Mouse (Mus musculus) gastrocnemius, postnatal 4 days (tissue): ENCODE data around the gene Gna13. TPM values are rescaled to one million over a fixed set of nuclear protein-coding genes. Genes with fewer than 3 reads are reported as not detected.

Experiments used
- DNase-seq, 2 experiments: peaks; one replicate each; pipeline ENCODE4 v3.0.0; 2021 to 2022; ENCODE audit warnings: low spot score in 2 of 2, mixed read lengths in 2 of 2
- total RNA-seq, 2 experiments: library from RNA; stranded (reverse); gene quantifications; 2 replicates each; pipeline ENCODE4 v1.2.3; 2021

Gna13 gene
- total RNA-seq, 2 experiments from 2014 or later = 47.3 to 54.5 TPM

DNA sequence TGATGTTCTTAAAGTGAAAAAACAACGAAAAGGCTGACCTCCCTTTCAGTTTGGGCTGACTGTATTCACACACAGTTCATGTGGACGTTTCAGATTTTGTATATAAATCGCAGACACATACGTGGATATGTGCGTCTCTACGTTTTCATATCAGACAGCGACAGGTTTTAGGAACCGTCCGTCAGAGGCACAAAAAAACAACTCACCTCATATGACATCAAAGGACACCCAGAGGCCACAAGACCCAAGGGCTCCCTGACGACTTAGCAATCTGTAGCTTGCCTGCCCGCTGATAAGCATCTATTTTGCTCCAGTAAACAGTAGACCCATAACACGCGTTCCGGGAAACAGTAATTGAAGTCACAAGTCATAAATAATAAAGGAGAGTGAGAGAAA lies 57.9 kb downstream of the Gna13 start:
- no peak for DNase-seq

DNA sequence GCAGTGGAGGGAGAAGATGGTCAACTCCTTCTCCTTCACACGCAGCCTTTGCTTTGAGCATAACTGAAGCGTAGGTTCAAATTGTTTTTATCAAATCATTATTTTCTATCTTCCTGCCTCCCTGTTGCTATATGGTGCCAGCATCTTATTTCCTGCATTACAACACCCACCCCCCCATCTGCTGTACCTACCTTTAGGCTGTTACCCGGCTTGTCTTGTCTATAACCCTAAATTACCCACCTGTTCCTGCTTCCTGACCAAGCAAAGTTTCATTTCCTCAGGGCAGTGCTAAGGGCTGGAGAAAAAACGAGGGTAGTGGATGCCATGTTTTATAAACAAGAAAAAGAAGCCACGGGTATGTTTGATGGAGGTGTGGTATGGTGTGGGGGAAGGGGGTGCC lies 58.6 kb downstream of the Gna13 start:
- no peak for DNase-seq

DNA sequence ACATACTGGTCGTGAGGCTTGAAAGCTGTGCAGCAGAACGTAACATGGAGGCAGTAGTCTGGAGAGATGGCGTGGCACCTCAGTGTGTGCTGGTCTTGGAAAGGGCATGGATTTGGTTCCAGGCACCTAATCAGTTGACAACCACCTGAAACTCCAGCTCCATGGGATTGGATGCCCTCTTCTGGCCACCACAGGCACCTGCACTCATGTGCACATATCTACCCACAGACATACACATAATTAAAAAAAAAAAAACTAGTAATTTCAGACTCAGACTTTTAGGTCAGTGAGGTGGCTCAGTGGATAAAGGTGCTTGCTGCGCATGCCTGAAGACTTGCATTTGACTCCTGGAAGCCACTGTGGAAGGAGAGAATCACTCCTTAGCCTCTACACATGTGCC lies 59.6 kb downstream of the Gna13 start:
- no peak for DNase-seq

DNA sequence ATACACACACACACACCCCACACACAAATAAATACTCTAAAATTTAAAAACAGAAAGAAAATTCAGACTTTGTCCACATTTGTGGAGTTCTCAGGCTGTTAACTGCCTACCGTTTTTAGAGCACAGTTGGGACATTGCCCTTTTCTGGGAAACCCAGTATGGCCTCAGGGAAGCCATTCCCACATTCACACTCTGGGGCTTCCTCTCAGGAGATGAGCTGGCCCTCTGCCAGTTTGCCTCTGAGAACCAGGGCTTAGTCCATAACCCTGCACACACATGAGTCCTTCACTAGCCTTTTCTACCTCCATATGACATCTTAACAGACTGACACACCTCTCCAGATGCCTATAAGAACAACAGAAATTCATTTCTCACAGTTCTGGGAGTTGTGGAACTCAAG lies 60.7 kb downstream of the Gna13 start:
- no peak for DNase-seq

DNA sequence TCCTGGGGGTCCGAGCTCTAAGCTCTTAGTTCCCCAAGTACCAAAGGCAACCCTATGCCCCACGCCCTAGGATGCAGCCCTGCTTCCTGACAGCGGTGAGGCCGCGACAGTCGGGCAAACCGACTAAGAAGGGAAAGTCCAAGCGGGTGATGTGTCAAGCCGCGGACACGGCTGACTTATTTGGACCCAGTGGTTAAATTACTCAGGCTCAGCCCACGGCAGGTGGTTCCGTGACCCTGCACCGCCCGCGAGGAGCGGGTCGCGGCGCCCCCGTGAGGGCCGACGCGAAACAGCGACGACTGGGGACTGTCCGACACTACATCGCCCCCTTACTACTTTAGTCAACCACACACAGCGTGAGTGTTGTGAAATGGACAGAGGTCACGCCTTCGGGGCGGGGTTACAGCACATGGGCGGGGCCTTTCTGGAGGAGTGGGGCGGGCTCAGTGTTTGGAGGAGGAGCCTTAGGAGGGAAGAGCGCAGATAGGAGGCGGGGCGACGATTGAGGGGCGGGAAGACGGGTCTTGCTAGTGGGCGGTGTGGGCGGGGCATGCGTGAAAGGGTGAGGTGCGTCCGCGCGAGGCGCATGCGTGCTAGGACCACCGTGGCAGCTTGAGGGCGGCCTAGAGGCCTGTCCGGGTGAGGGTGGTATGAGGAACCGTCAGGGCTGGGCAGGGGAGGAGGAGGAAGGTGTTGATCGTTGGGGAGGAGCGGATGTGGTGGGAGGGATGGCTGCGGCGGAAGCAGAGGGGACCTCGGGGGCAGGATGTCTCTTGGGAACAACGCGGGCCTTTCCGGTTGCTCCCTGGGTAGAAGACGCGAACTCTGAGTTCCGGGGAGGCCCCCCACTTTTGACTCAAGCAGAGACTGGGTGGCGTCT lies 63.0 kb downstream of the Gna13 start, which contains the start of gene Amz2:
Gene Amz2 (plus strand): TSS at position 555 of the 880 bp plus-strand sequence.
- DNase-seq = peak; percentile 97 to 99

DNA sequence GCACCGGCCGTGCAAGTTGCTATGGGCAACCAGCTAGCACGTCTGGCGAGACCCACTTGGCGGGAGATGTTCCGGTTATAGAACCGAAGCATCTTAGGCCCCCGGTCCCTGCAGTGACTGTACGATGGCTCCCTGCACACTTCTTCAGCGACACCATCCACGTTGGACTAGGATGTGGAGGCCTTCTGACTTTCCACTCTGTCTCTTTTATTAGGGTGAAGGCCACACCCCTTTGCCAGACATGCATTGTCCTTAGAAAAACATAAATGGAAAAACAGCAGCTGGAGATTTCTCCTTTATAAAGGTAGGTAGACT lies 63.6 kb downstream of the Gna13 start:
- DNase-seq = no peak

DNA sequence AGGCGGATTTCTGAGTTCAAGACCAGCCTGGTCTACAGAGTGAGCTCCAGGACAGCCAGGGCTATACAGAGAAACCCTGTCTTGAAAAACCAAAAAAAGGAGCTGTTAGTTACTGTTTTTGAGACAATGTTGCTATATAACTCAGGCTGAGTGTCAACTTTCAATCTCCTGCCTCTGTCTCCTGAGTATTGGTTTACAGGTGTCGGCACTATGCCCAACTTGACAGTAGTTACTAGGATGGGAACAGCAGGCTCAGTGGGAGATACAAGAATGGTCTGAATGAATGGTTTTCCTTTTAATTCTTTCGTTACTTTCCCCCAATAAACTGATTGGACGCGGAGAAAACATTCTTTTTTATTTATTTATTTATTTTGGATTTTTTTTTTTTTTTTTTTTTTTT lies 64.7 kb downstream of the Gna13 start:
- no peak for DNase-seq

DNA sequence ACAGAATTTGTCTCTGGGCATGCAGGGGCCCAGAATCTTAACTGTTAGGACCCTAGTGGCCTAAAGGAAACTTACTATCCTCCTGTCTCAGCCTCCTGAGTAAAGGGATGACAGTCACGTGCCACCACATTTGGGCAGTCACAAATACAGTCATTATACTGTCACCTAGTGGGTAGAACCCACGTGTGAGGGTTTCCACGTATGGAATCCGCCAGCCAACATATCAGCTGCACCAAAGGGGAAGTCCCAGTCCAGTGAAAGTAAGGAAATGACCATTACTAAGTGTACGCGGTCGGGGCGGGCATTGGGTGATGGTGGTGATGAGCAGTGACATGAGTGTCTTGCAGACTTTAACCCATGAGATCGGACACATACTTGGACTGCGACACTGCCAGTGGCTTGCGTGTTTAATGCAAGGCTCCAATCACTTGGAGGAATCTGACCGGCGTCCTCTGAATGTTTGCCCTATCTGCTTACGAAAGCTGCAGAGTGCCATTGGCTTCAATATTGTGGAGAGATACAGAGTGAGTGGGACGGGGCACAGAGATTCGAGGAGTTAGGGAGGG lies 71.7 kb downstream of the Gna13 start:
- DNase-seq = no peak

DNA sequence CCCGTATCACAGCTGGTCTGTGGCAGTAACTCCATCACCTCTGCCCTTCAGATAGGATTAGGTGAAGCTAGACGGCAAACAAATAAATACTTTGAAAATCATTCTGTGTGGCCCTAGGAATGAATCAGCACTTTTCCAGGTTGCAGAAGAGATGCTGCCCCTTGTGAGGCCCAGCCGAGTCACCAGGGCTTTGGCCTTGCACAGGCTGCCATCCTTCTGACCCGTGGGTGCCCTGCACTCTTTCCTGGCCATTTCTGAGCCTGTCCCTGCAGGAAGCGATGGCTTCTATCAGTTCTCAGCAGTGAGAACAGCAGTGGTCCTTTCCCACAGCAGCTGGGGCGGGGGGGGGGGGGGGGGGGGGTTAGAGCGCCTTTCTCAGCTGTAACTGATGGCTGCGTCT lies 74.3 kb downstream of the Gna13 start:
- no peak for DNase-seq

DNA sequence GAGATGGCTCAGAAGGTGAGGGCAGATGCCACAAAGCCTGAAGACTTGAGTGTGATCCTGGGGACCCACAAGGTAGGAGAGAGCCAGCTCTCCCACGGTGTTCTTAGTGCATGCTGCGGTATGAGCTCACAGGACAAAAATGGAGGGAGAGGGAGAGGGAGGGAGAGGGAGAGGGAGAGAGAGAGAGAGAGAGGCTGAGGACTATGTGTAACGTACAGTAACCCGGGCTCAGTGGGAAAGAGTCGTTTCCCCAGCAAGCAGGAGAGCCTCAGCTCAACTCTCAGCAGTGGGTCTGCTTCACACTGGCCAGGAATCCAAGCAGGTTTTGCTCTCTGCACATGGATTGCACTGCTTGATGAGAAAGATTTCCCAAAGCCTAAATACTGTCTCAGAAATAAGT lies 76.6 kb downstream of the Gna13 start:
- no peak for DNase-seq

DNA sequence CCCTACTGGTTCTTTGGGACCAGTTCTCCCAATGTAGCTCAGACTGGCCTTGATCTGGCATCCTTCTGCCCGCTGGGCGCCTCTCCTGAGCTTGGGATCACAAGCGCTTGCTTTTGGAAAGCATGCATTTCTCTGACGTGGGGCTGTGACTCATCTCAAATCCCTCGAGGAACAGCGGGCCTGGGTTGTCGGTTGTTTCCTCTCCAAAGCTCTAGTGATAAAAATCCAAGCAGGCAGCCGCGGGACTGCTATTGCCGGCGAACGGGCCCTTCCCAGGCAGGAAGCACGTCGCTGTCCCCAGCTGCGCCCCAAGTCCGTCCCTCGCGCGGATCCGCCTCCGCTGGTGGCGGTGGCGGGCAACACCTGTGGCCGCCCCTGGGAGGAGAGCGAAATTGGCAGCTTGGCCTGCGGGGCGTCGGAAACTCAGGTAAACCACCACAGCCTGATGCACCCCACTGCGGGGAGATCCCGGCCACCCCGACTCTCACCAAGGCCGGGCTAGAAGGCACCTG lies 77.3 kb downstream of the Gna13 start:
- DNase-seq = peak; percentile 57 to 76

DNA sequence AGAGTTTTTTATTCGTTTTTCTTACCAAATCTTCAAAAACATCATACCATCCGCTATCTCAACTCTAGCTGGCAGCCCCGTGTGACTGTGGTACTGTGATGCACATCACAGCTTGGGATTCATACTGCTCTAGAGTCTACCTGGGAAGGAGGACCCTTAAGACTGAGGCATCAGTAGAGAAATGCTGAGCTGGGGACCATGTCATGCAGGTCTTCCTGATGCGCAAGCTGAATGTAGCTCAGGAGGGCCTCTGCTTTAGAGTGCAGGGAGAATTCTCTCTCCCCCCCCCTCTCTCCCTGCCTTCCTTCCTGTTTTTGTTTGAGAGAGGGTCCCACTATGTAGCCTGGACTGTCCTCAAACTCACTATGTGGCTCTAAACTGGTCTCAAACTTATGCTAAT lies 78.0 kb downstream of the Gna13 start:
- no peak for DNase-seq

DNA sequence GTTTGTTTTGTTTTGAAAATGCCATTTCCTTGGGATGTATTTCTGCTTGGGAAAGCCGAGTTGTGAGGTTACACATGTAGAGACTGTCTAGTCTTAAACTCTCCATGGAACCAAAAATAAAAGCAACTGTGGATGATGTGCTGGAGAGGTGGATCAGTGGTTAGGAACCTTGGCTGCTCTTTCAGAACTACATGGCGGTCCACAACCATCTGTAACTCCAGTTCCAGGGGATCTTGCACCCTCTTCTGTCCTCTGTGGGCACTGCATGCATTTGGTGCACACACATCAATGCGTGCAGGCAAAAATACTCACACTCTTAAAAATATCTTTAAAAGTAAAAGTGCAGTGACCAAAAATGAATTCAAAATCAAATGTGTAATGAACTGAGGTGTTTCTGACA lies 78.5 kb downstream of the Gna13 start:
- no peak for DNase-seq

DNA sequence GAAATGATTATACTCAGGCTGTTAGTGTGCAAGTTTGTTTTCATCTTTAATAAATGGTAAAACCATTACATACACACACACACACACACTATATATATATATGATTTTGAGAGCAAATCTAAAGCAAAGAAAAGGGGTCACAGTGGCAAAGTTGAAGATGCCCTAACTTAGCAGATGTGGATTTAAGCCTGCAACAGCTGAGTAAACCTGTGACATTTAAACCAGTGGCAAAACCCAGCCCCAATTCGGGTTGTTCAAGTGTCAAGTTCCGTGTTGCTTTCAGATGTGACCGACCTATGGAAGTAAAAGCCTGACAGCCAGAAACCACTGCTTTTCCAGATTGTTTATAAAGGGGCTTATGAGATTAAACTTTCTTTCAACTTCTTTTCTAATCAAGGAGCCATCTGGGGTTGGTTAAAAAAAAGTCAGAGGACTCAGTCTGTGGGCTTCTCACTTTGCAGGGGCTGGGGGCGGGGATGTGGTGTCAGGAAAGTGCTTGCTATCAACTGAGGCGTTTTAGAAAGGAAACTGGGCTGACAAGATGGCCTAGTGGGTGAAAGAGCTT lies 79.6 kb downstream of the Gna13 start:
- DNase-seq = no peak

DNA sequence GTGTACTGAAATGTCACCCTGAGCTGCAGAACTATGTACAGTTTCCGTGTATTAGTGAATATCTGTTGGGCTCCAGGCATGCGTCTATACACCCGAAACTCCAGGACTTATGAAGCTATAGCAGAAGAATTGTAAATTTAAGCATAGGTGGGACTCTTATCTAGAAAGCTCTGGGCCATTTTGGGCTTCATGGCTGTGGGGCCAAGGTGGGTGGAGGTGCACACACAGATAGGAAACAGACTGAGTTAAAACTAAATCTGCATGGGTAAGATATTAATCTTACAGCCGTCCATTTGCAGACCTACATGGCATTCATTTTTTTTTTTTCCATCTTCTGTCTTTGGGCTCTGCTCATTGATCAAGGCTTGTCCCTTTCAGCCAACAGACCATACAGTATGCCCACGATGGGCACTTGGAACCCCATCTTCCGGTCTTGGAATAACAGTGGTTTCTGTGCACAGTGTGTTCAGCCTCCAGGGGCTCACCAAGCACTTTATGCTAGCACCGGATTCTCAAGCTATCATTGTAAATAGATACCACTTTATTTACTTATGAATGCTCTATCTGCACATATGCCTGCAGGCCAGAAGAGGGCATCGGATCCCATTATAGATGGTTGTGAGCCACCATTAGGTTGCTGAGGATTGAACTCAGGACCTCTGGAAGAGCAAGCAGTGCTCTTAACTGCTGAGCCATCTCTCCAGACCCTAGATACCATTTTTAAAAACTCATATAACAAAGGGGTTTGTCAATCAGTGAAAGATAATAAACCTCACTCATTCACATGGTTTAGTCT lies 81.0 kb downstream of the Gna13 start:
- DNase-seq = no peak

DNA sequence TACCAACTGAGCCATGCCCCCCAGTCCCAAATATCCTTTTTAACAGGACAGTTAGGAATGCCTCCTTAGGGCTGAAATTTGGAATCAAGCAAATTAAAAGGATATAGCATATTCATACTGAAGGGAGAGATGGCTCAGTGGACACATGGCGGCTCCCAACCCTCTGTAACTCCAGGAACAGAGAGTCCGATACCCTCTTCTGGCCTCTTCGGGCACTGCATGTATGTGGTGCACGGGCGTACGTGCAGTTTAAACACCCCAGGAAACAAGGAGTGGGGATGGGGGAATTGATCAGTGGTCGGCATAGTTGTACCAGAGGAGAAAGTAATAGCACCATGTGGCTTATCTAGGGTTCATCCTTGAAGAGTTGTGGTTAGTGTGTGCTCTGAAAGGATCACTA lies 82.0 kb downstream of the Gna13 start:
- DNase-seq = peak in 1 of 2 experiments; percentile 24

DNA sequence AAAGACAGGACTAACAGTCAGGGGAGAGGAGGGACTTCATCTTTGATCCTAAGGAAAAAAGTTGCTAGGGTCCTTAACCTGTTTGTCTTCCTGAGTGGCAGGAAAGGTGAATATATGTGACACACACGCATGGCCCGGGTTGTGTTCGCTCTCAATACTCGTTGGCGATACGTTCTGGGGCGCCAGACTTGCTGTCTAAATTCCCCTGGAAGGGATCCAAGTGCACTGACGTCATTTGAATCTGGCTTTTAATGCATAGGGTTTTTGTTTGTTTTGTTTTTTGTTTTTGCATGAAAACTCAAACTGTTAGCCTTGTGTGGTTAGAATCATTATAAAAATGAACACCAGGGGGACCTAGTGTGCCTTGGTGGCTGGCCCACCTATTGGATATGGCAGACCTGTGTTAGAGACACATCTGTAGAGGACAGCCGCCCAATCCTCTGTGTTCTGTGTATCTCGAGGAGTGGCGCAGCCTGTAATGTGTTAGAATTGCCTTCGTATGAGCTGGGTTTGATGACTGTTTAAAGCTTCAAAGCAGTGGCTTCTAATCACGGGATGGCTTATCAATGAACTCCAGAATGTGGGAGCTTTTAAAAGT lies 82.9 kb downstream of the Gna13 start:
- no peak for DNase-seq
